Mouse (Mus musculus): ENCODE results near the gene Padi1. TPM values are rescaled to one million over a fixed set of nuclear protein-coding genes. Genes with fewer than 3 reads are reported as not detected.

Padi1 gene
- total RNA-seq (2021) = not detected
- long read RNA-seq, experiment 1, partial matches to known transcripts = 0 of 1 reads
- long read RNA-seq, experiment 1, other reads (novel, unspliced or antisense) = 1 of 1 reads
- long read RNA-seq, experiment 2 = 0 reads

GRCm38 (mm10) chr4:140845666-140846065, at the start of gene Padi1:
TSS of gene Padi1 (minus strand) at chr4:140845778.
- DNase-seq (ENCODE audit: low spot score in 2 of 2) = no peak

GRCm38 (mm10) chr4:140892163-140892530, 46.6 kb upstream of the Padi1 start:
- DNase-seq (ENCODE audit: low spot score in 2 of 2) = no peak

- DNase-seq (ENCODE audit: low spot score in 2 of 2) = no peak
Measured at GRCm38 (mm10) chr4:140891525-140892162, 46.1 kb upstream of the Padi1 start.

- DNase-seq (ENCODE audit: low spot score in 2 of 2) = no peak
Measured at GRCm38 (mm10) chr4:140883852-140884251, 38.3 kb upstream of the Padi1 start.

- DNase-seq (ENCODE audit: low spot score in 2 of 2) = no peak
Measured at GRCm38 (mm10) chr4:140882981-140883380, 37.4 kb upstream of the Padi1 start.

GRCm38 (mm10) chr4:140882365-140882764, 36.8 kb upstream of the Padi1 start:
- no peak for DNase-seq (ENCODE audit: low spot score in 2 of 2)

- no peak for DNase-seq (ENCODE audit: low spot score in 2 of 2)
Measured at GRCm38 (mm10) chr4:140881771-140882170, 36.2 kb upstream of the Padi1 start.

- DNase-seq (ENCODE audit: low spot score in 2 of 2) = no peak
Measured at GRCm38 (mm10) chr4:140881026-140881670, 35.6 kb upstream of the Padi1 start.

- DNase-seq (ENCODE audit: low spot score in 2 of 2) = no peak
Measured at GRCm38 (mm10) chr4:140880207-140880606, 34.6 kb upstream of the Padi1 start.

- DNase-seq (ENCODE audit: low spot score in 2 of 2) = peak; percentile 20 to 63
Measured at GRCm38 (mm10) chr4:140879739-140880138, 34.2 kb upstream of the Padi1 start.

GRCm38 (mm10) chr4:140879116-140879515, 33.5 kb upstream of the Padi1 start:
- no peak for DNase-seq (ENCODE audit: low spot score in 2 of 2)

- DNase-seq (ENCODE audit: low spot score in 2 of 2) = no peak
Measured at GRCm38 (mm10) chr4:140878655-140879054, 33.1 kb upstream of the Padi1 start.

GRCm38 (mm10) chr4:140877441-140877840, 31.9 kb upstream of the Padi1 start:
- DNase-seq (ENCODE audit: low spot score in 2 of 2) = no peak

- no peak for DNase-seq (ENCODE audit: low spot score in 2 of 2)
Measured at GRCm38 (mm10) chr4:140876681-140877080, 31.1 kb upstream of the Padi1 start.

GRCm38 (mm10) chr4:140876161-140876560, 30.6 kb upstream of the Padi1 start:
- no peak for DNase-seq (ENCODE audit: low spot score in 2 of 2)

- no peak for DNase-seq (ENCODE audit: low spot score in 2 of 2)
Measured at GRCm38 (mm10) chr4:140873011-140873410, 27.4 kb upstream of the Padi1 start.

GRCm38 (mm10) chr4:140872686-140872992, 27.1 kb upstream of the Padi1 start:
- no peak for DNase-seq (ENCODE audit: low spot score in 2 of 2)

GRCm38 (mm10) chr4:140871851-140872685, 26.5 kb upstream of the Padi1 start:
- DNase-seq (ENCODE audit: low spot score in 2 of 2) = no peak

GRCm38 (mm10) chr4:140871376-140871775, 25.8 kb upstream of the Padi1 start:
- no peak for DNase-seq (ENCODE audit: low spot score in 2 of 2)

GRCm38 (mm10) chr4:140870876-140871275, 25.3 kb upstream of the Padi1 start:
- DNase-seq (ENCODE audit: low spot score in 2 of 2) = no peak

GRCm38 (mm10) chr4:140869945-140870344, 24.4 kb upstream of the Padi1 start:
- DNase-seq (ENCODE audit: low spot score in 2 of 2) = no peak
